Mouse (Mus musculus): ENCODE measurements around the gene Nr2c2ap.

Nr2c2ap gene

DNA sequence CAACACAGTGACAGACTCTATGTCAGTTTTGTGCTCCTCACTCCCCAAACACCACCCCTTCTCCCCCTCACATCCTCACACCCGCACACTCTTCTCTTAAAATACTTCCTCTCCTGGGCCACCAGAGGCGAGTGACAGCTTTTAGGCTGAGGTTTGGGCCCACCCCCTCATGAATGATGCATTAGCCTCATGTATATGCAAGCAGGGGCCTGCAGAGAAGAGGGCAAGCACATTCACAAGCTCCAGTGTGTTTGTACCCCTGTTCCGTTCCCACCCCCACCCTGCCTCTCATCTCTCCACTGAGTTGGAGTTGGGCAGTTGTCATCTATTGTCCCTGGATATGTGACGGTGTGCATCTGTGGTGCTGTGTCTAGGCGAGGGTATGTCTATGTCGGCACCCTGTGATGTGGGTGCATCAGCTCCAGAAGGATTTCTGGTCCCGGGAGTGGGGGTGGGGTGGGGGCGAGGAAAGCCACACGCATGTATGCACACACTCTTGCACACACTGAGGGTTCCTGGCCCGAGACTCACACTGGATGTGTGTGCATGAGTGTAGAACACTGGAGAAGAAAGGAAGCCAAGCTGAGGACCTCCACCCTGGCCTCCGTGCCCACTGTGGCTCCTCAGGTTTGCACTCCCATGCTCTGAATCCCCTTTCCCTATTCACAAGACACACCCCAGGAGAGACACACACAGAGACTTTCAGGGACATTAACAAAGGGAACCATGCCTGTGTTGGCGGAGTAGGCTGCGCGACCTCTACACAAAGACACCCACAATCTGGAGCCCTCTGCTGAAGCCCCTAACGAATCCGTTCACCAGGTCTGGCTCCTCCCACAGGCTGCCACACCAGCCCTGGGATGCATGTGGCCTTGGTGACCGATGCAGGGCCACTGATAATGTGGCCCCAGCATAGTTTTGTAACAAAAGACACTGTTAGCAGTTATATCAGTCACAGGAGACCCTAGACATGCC is 12.1 kb upstream of the Nr2c2ap start:
- no peak for DNase-seq (ENCODE audit: low read depth in 2 of 2, low spot score in 2 of 2)

GRCm38 (mm10) chr8:70120667-70121066 is 10.5 kb upstream of the Nr2c2ap start, which contains the start of gene Ncan:
Gene Ncan (minus strand): TSS chr8:70120873.
- no peak for DNase-seq (ENCODE audit: low read depth in 2 of 2, low spot score in 2 of 2)

DNA sequence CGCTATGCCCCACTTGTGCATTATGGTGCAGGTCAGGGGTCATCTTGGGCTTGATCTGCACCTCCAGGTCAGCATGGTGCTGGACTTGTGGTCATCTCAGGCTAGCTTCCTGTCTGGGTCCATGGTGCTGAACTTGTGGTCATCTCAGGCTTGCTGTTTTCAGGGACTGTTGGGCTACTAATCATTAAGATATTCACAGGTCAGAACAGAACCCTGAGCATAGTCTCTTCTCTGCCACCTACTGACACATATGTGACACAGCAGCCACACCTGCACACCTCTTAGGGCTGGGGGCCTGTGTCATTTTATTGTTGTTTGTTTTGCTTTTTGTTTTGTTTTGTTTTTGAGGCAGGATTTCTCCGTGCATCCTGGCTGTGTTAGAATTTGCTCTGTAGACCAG is 8.3 kb upstream of the Nr2c2ap start:
- DNase-seq (ENCODE audit: low read depth in 2 of 2, low spot score in 2 of 2), result no peak

DNA sequence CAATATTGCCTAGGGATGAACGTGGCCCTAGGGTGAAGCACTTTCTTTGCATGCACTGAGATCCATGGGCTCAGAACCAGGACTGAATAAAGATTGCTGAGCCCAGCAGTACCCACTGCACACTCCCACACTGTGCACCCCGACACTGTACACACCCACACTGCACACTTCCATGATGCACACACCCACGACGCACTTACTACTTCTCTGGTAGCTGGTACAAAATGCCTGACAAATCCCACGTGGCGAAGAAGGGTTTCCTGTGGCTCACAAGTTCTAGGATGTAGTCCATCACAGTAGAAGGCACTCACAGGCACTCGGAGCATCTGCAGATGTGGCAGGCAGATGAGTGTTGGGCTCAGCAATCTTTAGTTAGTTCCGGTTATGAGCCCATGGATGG is 6.1 kb upstream of the Nr2c2ap start:
- DNase-seq (ENCODE audit: low read depth in 2 of 2, low spot score in 2 of 2), result no peak

- DNase-seq (ENCODE audit: low read depth in 2 of 2, low spot score in 2 of 2), result no peak
Observed at GRCm38 (mm10) chr8:70128435-70128834, 2.7 kb upstream of the Nr2c2ap start.

DNA sequence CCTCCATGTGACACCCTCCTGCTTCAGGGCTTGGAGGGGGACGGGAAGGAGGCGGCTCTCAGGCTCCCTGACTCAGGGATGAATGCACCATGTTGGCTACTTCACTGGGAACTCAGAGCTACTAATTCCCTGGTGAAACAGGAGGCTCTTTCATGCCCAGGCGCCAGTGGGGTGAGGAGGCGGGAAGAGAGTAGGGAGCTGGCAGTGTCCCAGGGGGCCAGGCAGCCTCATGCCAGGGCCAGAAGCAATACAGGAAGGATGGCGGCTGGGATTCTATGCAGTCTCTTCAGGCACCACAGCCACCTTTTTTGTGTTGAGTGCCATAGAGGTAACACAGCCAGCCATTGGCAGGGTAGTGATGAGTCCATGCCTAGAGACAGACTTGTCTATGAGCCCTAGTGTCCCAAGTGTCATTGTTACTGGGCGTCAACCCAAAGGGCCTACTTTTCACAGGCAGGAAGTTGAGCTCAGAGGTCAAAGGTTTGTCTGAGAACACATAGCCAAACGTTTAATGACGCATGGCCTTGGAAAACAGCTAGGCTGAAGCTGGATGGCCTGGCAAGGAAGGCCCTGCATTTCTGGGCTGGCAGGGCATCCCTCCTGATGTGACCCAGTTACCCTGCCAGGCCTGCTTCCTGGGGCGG is 1.7 kb upstream of the Nr2c2ap start:
- DNase-seq (ENCODE audit: low read depth in 2 of 2, low spot score in 2 of 2), result no peak

- no peak for DNase-seq (ENCODE audit: low read depth in 2 of 2, low spot score in 2 of 2)
Observed at GRCm38 (mm10) chr8:70130066-70130465, 1.1 kb upstream of the Nr2c2ap start.

- DNase-seq (ENCODE audit: low read depth in 2 of 2, low spot score in 2 of 2), result no peak
Observed at GRCm38 (mm10) chr8:70134086-70134485, 3.0 kb downstream of the Nr2c2ap start.

- DNase-seq (ENCODE audit: low read depth in 2 of 2, low spot score in 2 of 2), result no peak
Observed at GRCm38 (mm10) chr8:70134931-70135330, 3.8 kb downstream of the Nr2c2ap start.

DNA sequence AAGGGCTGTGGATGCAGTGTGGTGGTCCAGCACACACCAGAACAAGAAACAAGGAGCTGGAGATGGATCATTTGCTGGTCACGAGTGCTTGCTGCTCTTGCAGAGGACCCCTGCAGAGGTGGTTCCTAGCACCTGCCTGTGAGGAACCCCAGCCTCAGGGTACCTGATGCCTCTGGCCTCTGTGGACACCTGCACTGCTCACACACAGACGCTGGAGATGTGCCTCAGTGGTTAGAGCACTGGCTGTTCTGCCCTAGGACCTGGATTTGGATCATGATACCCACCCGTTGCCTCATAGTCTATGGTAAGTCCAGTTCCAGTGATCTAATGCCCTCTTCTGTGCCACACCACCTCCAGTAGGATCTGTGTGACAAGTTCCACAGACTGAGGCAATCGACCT is 5.5 kb downstream of the Nr2c2ap start:
- DNase-seq (ENCODE audit: low read depth in 2 of 2, low spot score in 2 of 2), result no peak

GRCm38 (mm10) chr8:70137890-70138289 is 6.8 kb downstream of the Nr2c2ap start:
- DNase-seq (ENCODE audit: low read depth in 2 of 2, low spot score in 2 of 2), result no peak

DNA sequence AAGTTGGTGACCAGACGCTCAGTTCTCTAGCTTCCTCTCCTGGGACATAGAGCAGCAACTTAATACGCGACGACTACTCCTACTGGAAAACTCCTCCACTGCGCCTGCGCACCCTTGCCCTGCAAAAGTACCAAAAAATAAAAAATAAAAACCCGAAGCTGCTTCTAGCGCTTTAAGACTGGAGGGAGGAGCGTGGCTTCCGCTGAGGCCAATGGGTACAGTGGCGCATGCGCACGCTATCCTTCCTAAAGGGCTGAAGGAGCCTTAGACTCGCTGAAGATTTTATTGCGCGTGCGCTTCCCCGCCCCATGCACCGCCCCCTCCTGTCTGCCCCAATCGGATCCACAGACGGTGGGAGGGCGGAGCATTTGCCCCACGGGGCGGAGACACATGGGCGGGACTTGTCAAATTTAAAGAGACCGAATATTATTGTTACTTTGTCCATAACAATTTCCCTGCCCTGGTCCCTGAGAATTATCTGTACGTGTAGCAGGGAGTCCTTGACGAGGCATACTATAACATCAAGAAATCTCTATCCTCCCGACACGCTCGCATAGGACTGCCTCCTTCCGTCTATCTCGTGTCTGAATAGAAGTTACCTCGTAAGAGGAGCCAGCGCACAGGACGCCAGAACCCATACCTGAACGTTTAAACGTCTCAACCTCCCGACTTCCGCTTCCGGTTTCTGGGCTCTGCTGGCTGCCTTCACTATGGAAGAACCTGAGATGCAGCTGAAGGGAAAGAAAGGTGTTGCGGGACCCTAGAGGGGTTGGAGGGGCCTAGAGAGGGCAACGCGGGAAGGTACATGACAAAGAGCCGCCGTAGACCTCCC is 8.1 kb downstream of the Nr2c2ap start, which contains the start of the genes Rfxank, Borcs8 and Mef2b:
TSS of gene Rfxank (minus strand) at position 129 of the 832 bp plus-strand sequence.
TSS of gene Borcs8 (plus strand) at position 474 of the 832 bp plus-strand sequence.
TSS of gene Mef2b (plus strand) at position 686 of the 832 bp plus-strand sequence.
- DNase-seq (ENCODE audit: low read depth in 2 of 2, low spot score in 2 of 2), result peak; percentile 96 to 99

- DNase-seq (ENCODE audit: low read depth in 2 of 2, low spot score in 2 of 2), result no peak
Observed at GRCm38 (mm10) chr8:70139981-70140380, 8.8 kb downstream of the Nr2c2ap start.

GRCm38 (mm10) chr8:70147678-70148607 is 16.8 kb downstream of the Nr2c2ap start:
- no peak for DNase-seq (ENCODE audit: low read depth in 2 of 2, low spot score in 2 of 2)

DNA sequence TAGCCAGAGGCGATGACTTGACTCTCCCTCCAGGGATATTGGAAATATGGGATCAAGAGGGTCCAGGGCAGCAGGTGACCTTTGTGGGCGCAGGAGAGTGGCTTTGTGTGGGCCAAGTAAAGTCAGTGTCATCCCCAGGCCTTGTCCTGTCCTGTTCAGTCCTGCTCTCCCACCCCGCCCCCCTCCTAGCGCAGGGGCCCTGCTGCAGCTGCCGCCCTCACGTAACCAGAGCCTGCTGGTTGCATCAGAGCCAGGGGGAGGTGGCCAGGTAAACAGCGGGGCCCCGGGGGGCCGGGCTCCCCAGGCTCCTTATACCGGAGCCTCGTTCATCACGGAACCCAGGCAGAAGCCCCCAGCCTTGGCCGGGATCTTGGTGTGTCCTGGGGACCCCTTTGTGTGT is 19.0 kb downstream of the Nr2c2ap start:
- no peak for DNase-seq (ENCODE audit: low read depth in 2 of 2, low spot score in 2 of 2)

GRCm38 (mm10) chr8:70152537-70153257 is 21.6 kb downstream of the Nr2c2ap start:
- peak in 1 of 2 experiments; percentile 23 for DNase-seq (ENCODE audit: low read depth in 2 of 2, low spot score in 2 of 2)

DNA sequence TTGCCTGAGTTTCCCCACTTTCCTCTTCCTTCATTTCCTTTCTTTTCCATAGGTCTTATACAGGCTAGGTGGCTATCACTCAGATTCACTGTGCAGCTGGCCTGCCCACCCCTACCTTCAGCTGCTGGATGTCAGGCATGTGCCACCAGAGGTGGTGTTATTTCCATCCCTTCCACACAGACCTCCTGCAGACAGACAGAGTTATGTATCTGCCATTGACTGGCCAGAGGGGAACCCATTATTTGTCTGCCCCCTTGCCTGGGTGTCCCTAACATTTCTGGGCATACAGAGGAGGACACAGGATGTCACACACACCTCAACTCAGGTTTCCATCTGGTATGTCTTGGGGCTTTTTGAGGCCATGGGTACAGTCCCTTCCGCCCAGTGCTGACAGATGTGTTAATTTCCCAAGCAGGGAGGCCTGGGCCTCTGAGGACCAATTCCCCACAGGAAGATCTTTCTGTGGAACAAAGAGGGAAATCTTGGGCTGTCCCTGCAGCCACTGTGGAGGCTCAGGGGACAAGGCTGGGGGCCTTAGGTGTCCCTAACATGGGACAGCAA is 26.2 kb downstream of the Nr2c2ap start:
- no peak for DNase-seq (ENCODE audit: low read depth in 2 of 2, low spot score in 2 of 2)

DNA sequence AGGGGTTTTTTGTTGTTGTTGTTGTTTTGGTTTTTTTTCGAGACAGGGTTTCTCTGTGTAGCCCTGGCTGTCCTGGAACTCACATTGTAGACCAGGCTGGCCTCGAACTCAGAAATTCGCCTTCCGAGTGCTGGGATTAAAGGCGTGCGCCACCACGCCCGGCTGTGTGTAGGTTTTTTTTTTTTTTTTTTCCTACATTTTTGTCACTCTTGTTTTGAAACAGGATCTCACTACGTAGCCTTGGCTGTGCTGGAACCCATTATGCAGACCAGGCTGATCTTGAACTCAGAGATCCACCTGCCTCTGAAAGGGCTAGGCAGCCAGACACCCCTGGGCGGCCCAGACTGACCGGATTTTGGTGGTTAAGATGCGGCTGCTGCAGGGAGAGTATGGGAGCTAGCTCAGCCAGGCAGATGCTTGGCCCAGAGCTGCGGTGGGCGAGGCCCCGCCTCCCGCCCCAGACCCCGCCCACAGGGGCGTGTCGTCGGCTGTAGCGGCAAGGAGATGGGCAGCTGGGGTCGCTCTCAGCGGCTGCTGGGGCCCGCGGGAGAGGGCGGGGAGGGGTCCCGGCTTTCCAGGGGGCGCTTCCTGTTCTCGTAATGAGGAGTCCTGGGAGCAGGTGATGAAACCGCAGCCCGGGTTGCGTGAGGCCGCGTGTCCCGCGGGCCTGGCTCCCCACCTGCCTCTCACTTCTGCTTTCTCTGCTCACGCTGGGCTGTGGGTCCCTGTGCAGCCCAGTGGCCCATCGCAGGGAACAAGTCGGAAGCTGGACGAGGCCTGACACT is 27.1 kb downstream of the Nr2c2ap start:
- DNase-seq (ENCODE audit: low read depth in 2 of 2, low spot score in 2 of 2), result peak; percentile 57 to 73

All from CD8-positive naive resting alpha-beta T cell, adult 2 months (primary cell).